In genomic region chr5:92824304-92825009, GRCm38 (mm10) we compare ENCODE assay signal across 22 mouse cellular contexts.
DNase-seq lines count a peak whose midpoint lies in the region; ATAC-seq lines count a peak whose summit lies in the region.
"Had no signal": no experiment of that assay in that cellular context is flagged by ENCODE, and none has a peak within 500 bp of the region (broad histone marks: within the 10 kb centered on the region; RNA-seq: fewer than 3 reads in every experiment).

No protein-coding gene starts in this region.

- H3K4me2 ChIP-seq in heart, embryonic 12.5 days: 0 out of 2 replicates have a peak overlapping the region, but pooled peaks have one; percentile 11
- H3K4me2 ChIP-seq in intestine, embryonic 15.5 days (replicated peaks): no peak overlapping the region
- no peak overlapping the region for H3K4me2 ChIP-seq in stomach, embryonic 15.5 days
- H3K4me2 ChIP-seq in hindbrain, embryonic 13.5 days: no peak overlapping the region
- H3K4me2 ChIP-seq: kidney, embryonic 15.5 days; liver, embryonic 11.5 days; neural tube, embryonic 15.5 days had no signal

- no peak for DNase-seq in heart, postnatal 4 days
- peak; percentile 32 to 48 for DNase-seq in lung, adult 18-20 months
- no peak for DNase-seq in lung, postnatal 4 days
- no peak for DNase-seq in layer of hippocampus, postnatal 36 days
- DNase-seq: adrenal gland, postnatal 14 days; B cell, adult 2 months; cerebellum, adult 18-20 months; midbrain, embryonic 14.5 days; right cerebral cortex, postnatal 4 days had no signal

- 38% methylated on average over 10 of the region's 10 CpGs for WGBS in heart, embryonic 12.5 days
- 60% methylated on average over 10 of the region's 10 CpGs for WGBS in intestine, embryonic 15.5 days
- WGBS in stomach, embryonic 15.5 days: 62% methylated on average over 10 of the region's 10 CpGs
- WGBS in hindbrain, embryonic 13.5 days: 83% methylated on average over 10 of the region's 10 CpGs

- ATAC-seq in heart, embryonic 12.5 days (ENCODE audit: insufficient number of reproducible peaks, low FRiP score): 0 out of 2 replicates have a peak, but pooled peaks have one; percentile 51
- ATAC-seq in intestine, embryonic 15.5 days: peak; percentile 65
- ATAC-seq in stomach, embryonic 15.5 days (ENCODE audit: insufficient read depth, low FRiP score, low read depth): 0 out of 2 replicates have a peak, but pooled peaks have one; percentile 47
- ATAC-seq in hindbrain, embryonic 13.5 days (ENCODE audit: low FRiP score): no peak
- ATAC-seq: activated CD4-positive, CD25-positive, alpha-beta regulatory T cell, adult 4 months; forebrain, embryonic 14.5 days; hindbrain, postnatal 0 days had no signal

- no peak overlapping the region for H3K4me3 ChIP-seq in heart, embryonic 12.5 days
- no peak overlapping the region for H3K4me3 ChIP-seq in intestine, embryonic 15.5 days (replicated peaks)
- no peak overlapping the region for H3K4me3 ChIP-seq in stomach, embryonic 15.5 days (replicated peaks)
- no peak overlapping the region for H3K4me3 ChIP-seq in hindbrain, embryonic 13.5 days
- H3K4me3 ChIP-seq: erythroblast, embryonic 14.5 days; kidney, embryonic 15.5 days; limb, embryonic 10.5 days; myocyte; neural tube, embryonic 15.5 days had no signal

- H3K9me3 ChIP-seq in heart, embryonic 12.5 days (replicated peaks): no peaks in the 10 kb centered on the region
- no peaks in the 10 kb centered on the region for H3K9me3 ChIP-seq in intestine, embryonic 15.5 days
- H3K9me3 ChIP-seq in stomach, embryonic 15.5 days: no peaks in the 10 kb centered on the region
- H3K9me3 ChIP-seq in hindbrain, embryonic 13.5 days: no peaks in the 10 kb centered on the region
- H3K9me3 ChIP-seq: kidney, embryonic 15.5 days; limb, embryonic 10.5 days; neural tube, embryonic 15.5 days had no signal

- H3K36me3 ChIP-seq in heart, embryonic 12.5 days: no peaks in the 10 kb centered on the region
- H3K36me3 ChIP-seq in intestine, embryonic 15.5 days: no peaks in the 10 kb centered on the region
- no peaks in the 10 kb centered on the region for H3K36me3 ChIP-seq in stomach, embryonic 15.5 days
- H3K36me3 ChIP-seq in hindbrain, embryonic 13.5 days: no peaks in the 10 kb centered on the region
- H3K36me3 ChIP-seq: kidney, embryonic 15.5 days; limb, embryonic 10.5 days; neural tube, embryonic 15.5 days had no signal

- H3K4me1 ChIP-seq in heart, embryonic 12.5 days (replicated peaks): peaks cover 61% of the 10 kb centered on the region
- peaks cover 4% of the 10 kb centered on the region; the same call in 1 of the 2 replicates for H3K4me1 ChIP-seq in intestine, embryonic 15.5 days (replicated peaks)
- H3K4me1 ChIP-seq in stomach, embryonic 15.5 days: peaks cover 4% of the 10 kb centered on the region; the same call in 1 of the 2 replicates
- H3K4me1 ChIP-seq in hindbrain, embryonic 13.5 days (replicated peaks): 0 out of 2 replicates have a peak, but pooled peaks cover 2% of the 10 kb centered on the region
- H3K4me1 ChIP-seq: neural tube, embryonic 15.5 days had no signal

- H3K27me3 ChIP-seq in heart, embryonic 12.5 days (replicated peaks): no peaks in the 10 kb centered on the region
- H3K27me3 ChIP-seq in intestine, embryonic 15.5 days (replicated peaks): no peaks in the 10 kb centered on the region
- no peaks in the 10 kb centered on the region for H3K27me3 ChIP-seq in stomach, embryonic 15.5 days (replicated peaks)
- no peaks in the 10 kb centered on the region for H3K27me3 ChIP-seq in hindbrain, embryonic 13.5 days
- H3K27me3 ChIP-seq: neural tube, embryonic 15.5 days had no signal

- H3K27ac ChIP-seq in heart, embryonic 12.5 days (ENCODE audit: poor library complexity, severe bottlenecking): peak overlapping the region; percentile 79
- H3K27ac ChIP-seq in intestine, embryonic 15.5 days: no peak overlapping the region
- no peak overlapping the region for H3K27ac ChIP-seq in stomach, embryonic 15.5 days
- H3K27ac ChIP-seq in hindbrain, embryonic 13.5 days: no peak overlapping the region
- H3K27ac ChIP-seq: hindbrain, postnatal 0 days; kidney, embryonic 15.5 days; limb, embryonic 10.5 days; neural tube, embryonic 15.5 days had no signal

- H3K9ac ChIP-seq in heart, embryonic 12.5 days: no peak overlapping the region
- no peak overlapping the region for H3K9ac ChIP-seq in intestine, embryonic 15.5 days
- no peak overlapping the region for H3K9ac ChIP-seq in stomach, embryonic 15.5 days
- no peak overlapping the region for H3K9ac ChIP-seq in hindbrain, embryonic 13.5 days
- H3K9ac ChIP-seq: kidney, embryonic 15.5 days; neural tube, embryonic 15.5 days had no signal

Comparison
In these comparisons a context has a peak if more than half of its experiments do, and no peak if none do; other contexts are left out.
1. DNase-seq: peak in lung, adult 18-20 months (2 of 2); none in heart, postnatal 4 days (single experiment), lung, postnatal 4 days (0 of 2) and layer of hippocampus, postnatal 36 days (0 of 2).